Mouse (Mus musculus) forebrain, postnatal 0 days (tissue): ENCODE data around the gene Kidins220. TPM values are rescaled to one million over a fixed set of nuclear protein-coding genes. Genes with fewer than 3 reads are reported as not detected.

Experiments used
- ATAC-seq: fragments of 200-750 bp; cut with Nextera tagmentation; 2 replicates; pipeline ENCODE4 v1.8.0; 2017; ENCODE audit warnings: mild to moderate bottlenecking, moderate library complexity
- DNase-seq: peaks from one replicate; pipeline ENCODE4 v3.0.0-alpha.2; 2015
- H3K27ac ChIP-seq: fragments of 300-500 bp; sonication (generic); 2 replicates; pipeline ENCODE4 v1.5.1; 2014; ENCODE audit warnings: low read depth, mild to moderate bottlenecking, antibody characterized with exemption, low read length, moderate library complexity, mixed read lengths
- H3K27me3 ChIP-seq: fragments of 300-500 bp; sonication (generic); 2 replicates; pipeline ENCODE4 v1.6.1; 2014; ENCODE audit warnings: mild to moderate bottlenecking, low read length, mixed read lengths; ENCODE audit not compliant: insufficient read depth
- H3K36me3 ChIP-seq: fragments of 300-500 bp; sonication (generic); 2 replicates; pipeline ENCODE4 v1.6.1; 2014; ENCODE audit warnings: mild to moderate bottlenecking, moderate library complexity; ENCODE audit not compliant: insufficient read depth
- H3K4me1 ChIP-seq: fragments of 300-500 bp; sonication (generic); 2 replicates; pipeline ENCODE4 v1.6.1; 2014; ENCODE audit warnings: antibody characterized with exemption; ENCODE audit not compliant: insufficient read depth
- H3K4me2 ChIP-seq: fragments of 300-500 bp; sonication (generic); 2 replicates; pipeline ENCODE4 v1.6.1; 2014; ENCODE audit warnings: low read depth, mild to moderate bottlenecking, moderate library complexity
- H3K4me3 ChIP-seq: fragments of 300-500 bp; sonication (generic); 2 replicates; pipeline ENCODE4 v1.5.1; 2014; ENCODE audit warnings: low read depth, low read length, mixed read lengths
- H3K9ac ChIP-seq: fragments of 300-500 bp; sonication (generic); 2 replicates; pipeline ENCODE4 v1.6.1; 2014; ENCODE audit warnings: mild to moderate bottlenecking
- H3K9me3 ChIP-seq: fragments of 300-500 bp; sonication (generic); 2 replicates; pipeline ENCODE4 v1.6.1; 2016; ENCODE audit warnings: low read length
- CTCF ChIP-seq: sonication (generic); IDR thresholded peaks from 2 replicates; pipeline ENCODE4 v1.5.1; 2016; ENCODE audit warnings: antibody characterized with exemption, control low read depth, low read depth
- WGBS: fragments of 180-500 bp; shearing (Covaris S2); extraction: QIAGEN DNeasy Blood & Tissue Kit; methylation state at CpG from one replicate; pipeline ENCODE4 v1.1.7; 2014; 5-methylcytosine and 5-hydroxymethylcytosine counted together
- polyA plus RNA-seq: library from polyadenylated mRNA; unstranded; fragments of >200 nt; fragmentation: Nextera tagmentation; extraction: Ambion mirVana; gene quantifications from 2 replicates; pipeline ENCODE4 v1.2.1, GENCODE M21; 2015
- total RNA-seq: library from RNA; depleted of rRNA; stranded (reverse); fragments of >200 nt; gene quantifications from 2 replicates; pipeline ENCODE4 v1.2.3, GENCODE M21; 2014

Gene Kidins220
- total and polyA plus RNA-seq, 2 experiments from 2014 or later: 103 to 394 TPM

DNA sequence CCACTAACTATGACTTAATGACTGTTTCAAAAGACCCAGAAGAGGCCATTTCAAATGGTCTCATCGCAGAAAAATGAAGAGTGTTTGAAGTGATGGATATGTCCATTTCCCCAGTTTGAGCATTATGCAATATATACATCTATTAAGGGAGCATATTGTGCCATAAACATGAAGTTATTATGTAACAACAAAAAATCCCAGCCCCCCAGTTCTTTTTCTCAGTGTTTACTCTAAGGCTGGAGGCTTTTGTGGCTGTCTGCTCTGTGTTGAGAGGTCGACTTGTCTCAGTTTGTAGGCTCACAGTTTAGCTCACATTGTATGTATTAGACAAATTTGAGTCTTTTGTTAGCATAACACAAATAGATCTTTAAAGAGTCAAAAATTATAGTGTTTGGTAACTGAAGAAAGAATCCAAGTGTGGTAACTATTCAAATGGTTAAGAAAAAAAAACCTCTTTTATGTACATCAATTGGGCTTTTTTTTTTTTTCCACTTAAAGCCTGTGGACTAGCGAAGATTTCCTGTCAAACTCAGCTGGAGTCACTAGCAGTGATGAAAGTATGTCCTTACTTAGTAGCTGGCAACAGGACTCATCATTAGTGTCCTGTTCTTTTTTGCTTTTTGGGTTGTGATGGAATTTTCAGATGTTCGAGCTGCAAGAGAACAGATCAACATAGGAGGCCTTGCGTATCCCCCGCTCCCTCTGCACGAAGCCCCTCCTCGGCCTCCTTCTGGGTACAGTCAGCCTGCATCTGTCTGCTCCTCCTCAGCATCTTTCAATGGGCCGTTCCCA, 63.2 kb downstream of the Kidins220 start:
- DNase-seq (no peak), ATAC-seq (no peak)
- Histone ChIP-seq H3K4me2 (no peak overlapping the region), H3K9ac (no peak overlapping the region), H3K4me1 (peaks cover 8% of the 10 kb centered on the region), H3K36me3 (peaks cover 27% of the 10 kb centered on the region), H3K4me3 (no peak overlapping the region), H3K27ac (no peak overlapping the region), H3K9me3 (no peaks in the 10 kb centered on the region), H3K27me3 (no peaks in the 10 kb centered on the region)
- 74% methylated on average over 9 of the region's 9 CpGs for WGBS
- no peak for TF ChIP-seq CTCF

- TF ChIP-seq CTCF: no peak
- Histone ChIP-seq H3K9ac (no peak overlapping the region), H3K4me2 (no peak overlapping the region), H3K4me3 (no peak overlapping the region), H3K27ac (no peak overlapping the region), H3K27me3 (no peaks in the 10 kb centered on the region), H3K9me3 (no peaks in the 10 kb centered on the region), H3K36me3 (peaks cover 23% of the 10 kb centered on the region), H3K4me1 (no peaks in the 10 kb centered on the region)
- no peak for DNase-seq
- ATAC-seq: no peak
- 87% methylated on average over 2 of the region's 2 CpGs for WGBS
These were observed 69.3 kb downstream of the Kidins220 start for GRCm38 (mm10) chr12:25044056-25044455.

GRCm38 (mm10) chr12:25044579-25044978, 69.9 kb downstream of the Kidins220 start:
- ATAC-seq: no peak
- Histone ChIP-seq H3K9me3 (no peaks in the 10 kb centered on the region), H3K9ac (no peak overlapping the region), H3K4me3 (no peak overlapping the region), H3K36me3 (peaks cover 23% of the 10 kb centered on the region), H3K27ac (no peak overlapping the region), H3K4me2 (no peak overlapping the region), H3K4me1 (no peaks in the 10 kb centered on the region), H3K27me3 (no peaks in the 10 kb centered on the region)
- WGBS: 95% methylated on average over 4 of the region's 4 CpGs
- no peak for DNase-seq
- TF ChIP-seq CTCF: no peak

GRCm38 (mm10) chr12:25049253-25049652, 74.5 kb downstream of the Kidins220 start:
- H3K4me2 ChIP-seq: no peak overlapping the region
- no peak overlapping the region for H3K9ac ChIP-seq
- 79% methylated on average over 5 of the region's 5 CpGs for whole genome bisulfite sequencing
- no peak overlapping the region for H3K4me3 ChIP-seq
- DNase-seq (no peak), ATAC-seq (no peak)
- no peaks in the 10 kb centered on the region for H3K27me3 ChIP-seq
- no peak for TF ChIP-seq CTCF
- H3K9me3 ChIP-seq: no peaks in the 10 kb centered on the region
- H3K27ac ChIP-seq: no peak overlapping the region
- H3K4me1 ChIP-seq: no peaks in the 10 kb centered on the region
- peaks cover 46% of the 10 kb centered on the region for H3K36me3 ChIP-seq

DNA sequence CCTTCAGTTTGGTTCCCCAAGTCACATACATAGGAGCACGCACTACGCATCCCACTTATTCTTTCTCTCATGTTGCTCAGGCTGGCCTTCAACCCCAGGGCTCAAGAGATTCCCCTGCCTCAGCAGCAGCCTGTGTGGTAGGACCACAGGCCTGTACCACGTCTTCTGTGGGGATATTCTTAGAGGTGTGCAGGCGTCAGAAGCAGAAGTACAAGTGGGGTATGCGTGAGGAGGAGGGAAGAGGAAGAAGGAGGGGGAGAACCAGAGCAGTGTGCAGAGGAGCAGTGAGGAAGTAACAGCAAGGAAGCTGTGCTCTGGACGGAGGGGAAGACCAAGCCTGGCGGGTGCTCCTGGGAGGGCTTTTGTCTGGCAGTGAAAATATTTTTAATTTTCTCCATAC, 79.8 kb downstream of the Kidins220 start:
- no peak for TF ChIP-seq CTCF
- Histone ChIP-seq H3K36me3 (peaks cover 79% of the 10 kb centered on the region), H3K4me3 (no peak overlapping the region), H3K27me3 (no peaks in the 10 kb centered on the region), H3K4me1 (no peaks in the 10 kb centered on the region), H3K9me3 (no peaks in the 10 kb centered on the region), H3K4me2 (no peak overlapping the region), H3K27ac (no peak overlapping the region), H3K9ac (no peak overlapping the region)
- no peak for DNase-seq
- WGBS: 80% methylated on average over 7 of the region's 7 CpGs
- ATAC-seq: no peak

DNA sequence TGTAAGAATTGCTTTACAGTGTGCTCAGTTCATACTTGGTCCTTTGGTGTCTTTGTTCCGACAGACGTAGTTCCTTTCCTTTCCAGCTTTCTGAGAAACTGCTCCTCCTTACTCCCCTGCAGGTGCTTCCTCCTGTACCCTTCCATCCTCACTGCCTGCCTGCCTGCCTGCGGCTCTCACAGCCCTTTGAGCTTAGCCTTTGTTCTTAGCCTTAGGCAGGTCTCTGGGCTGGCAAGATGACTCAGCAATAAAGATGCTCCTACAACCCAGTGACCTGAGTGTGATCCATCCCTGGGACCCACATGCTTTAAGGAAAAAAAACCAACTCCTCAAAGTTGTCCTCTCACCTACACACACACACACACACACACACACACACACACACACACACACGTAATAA, 80.2 kb downstream of the Kidins220 start:
- WGBS: 61% methylated on average over 4 of the region's 4 CpGs
- Histone ChIP-seq H3K9ac (no peak overlapping the region), H3K4me2 (no peak overlapping the region), H3K4me1 (no peaks in the 10 kb centered on the region), H3K9me3 (no peaks in the 10 kb centered on the region), H3K36me3 (peaks cover 79% of the 10 kb centered on the region), H3K27ac (no peak overlapping the region), H3K4me3 (no peak overlapping the region), H3K27me3 (no peaks in the 10 kb centered on the region)
- ATAC-seq: no peak
- no peak for TF ChIP-seq CTCF
- DNase-seq: no peak

- H3K9ac ChIP-seq: no peak overlapping the region
- H3K4me3 ChIP-seq: no peak overlapping the region
- TF ChIP-seq CTCF: no peak
- H3K9me3 ChIP-seq: no peaks in the 10 kb centered on the region
- DNase-seq (no peak), ATAC-seq (no peak)
- no peaks in the 10 kb centered on the region for H3K27me3 ChIP-seq
- H3K4me2 ChIP-seq: no peak overlapping the region
- H3K36me3 ChIP-seq: peaks cover 43% of the 10 kb centered on the region
- WGBS: 49% methylated on average over 9 of the region's 9 CpGs
- no peaks in the 10 kb centered on the region for H3K4me1 ChIP-seq
- H3K27ac ChIP-seq: no peak overlapping the region
These were observed 84.9 kb downstream of the Kidins220 start for GRCm38 (mm10) chr12:25059487-25060200.
